Mouse (Mus musculus): ENCODE measurements around the gene Krtap3-1. TPM values are rescaled to one million over a fixed set of nuclear protein-coding genes. Genes with fewer than 3 reads are reported as not detected.

Gene Krtap3-1
- polyA plus RNA-seq, 1 experiment from 2014 or later: not detected

Other genes starting within 250 kb of the Krtap3-1 start
- gene Krt25, start 243.7 kb downstream of the Krtap3-1 start, polyA plus RNA-seq (2016; fragmentation: Nextera tagmentation; extraction: Ambion mirVana): 0.13 TPM in 1 of 2 replicates, not detected in the other
- gene Krt26, start 228.7 kb downstream of the Krtap3-1 start, polyA plus RNA-seq (2016; fragmentation: Nextera tagmentation; extraction: Ambion mirVana): 0.23 TPM in 1 of 2 replicates, not detected in the other
- gene Krt27, start 215.5 kb downstream of the Krtap3-1 start, polyA plus RNA-seq (2016; fragmentation: Nextera tagmentation; extraction: Ambion mirVana): not detected in 2 replicates
- gene Krt28, start 191.7 kb downstream of the Krtap3-1 start, polyA plus RNA-seq (2016; fragmentation: Nextera tagmentation; extraction: Ambion mirVana): 0.30 and 0.40 TPM in 2 replicates
- 32.2 and 36.1 TPM in 2 replicates for gene Krt10, start 177.3 kb downstream of the Krtap3-1 start, polyA plus RNA-seq (2016; fragmentation: Nextera tagmentation; extraction: Ambion mirVana)
- not detected in 2 replicates for gene Krt12, start 144.4 kb downstream of the Krtap3-1 start, polyA plus RNA-seq (2016; fragmentation: Nextera tagmentation; extraction: Ambion mirVana)
- gene Krt20, start 128.5 kb downstream of the Krtap3-1 start, polyA plus RNA-seq (2016; fragmentation: Nextera tagmentation; extraction: Ambion mirVana): 0.20 and 0.38 TPM in 2 replicates
- not detected in 2 replicates for gene Krt23, start 73.5 kb downstream of the Krtap3-1 start, polyA plus RNA-seq (2016; fragmentation: Nextera tagmentation; extraction: Ambion mirVana)
- not detected in 2 replicates for gene Krt39, start 45.3 kb downstream of the Krtap3-1 start, polyA plus RNA-seq (2016; fragmentation: Nextera tagmentation; extraction: Ambion mirVana)
- not detected in 2 replicates for gene Krt40, start 23.5 kb downstream of the Krtap3-1 start, polyA plus RNA-seq (2016; fragmentation: Nextera tagmentation; extraction: Ambion mirVana)
- not detected in 2 replicates for gene Krtap3-3, start 15.8 kb downstream of the Krtap3-1 start, polyA plus RNA-seq (2016; fragmentation: Nextera tagmentation; extraction: Ambion mirVana)
- not detected in 2 replicates for gene Krtap3-2, start 9.8 kb downstream of the Krtap3-1 start, polyA plus RNA-seq (2016; fragmentation: Nextera tagmentation; extraction: Ambion mirVana)
- not detected in 2 replicates for gene Gm11939, start 7.2 kb downstream of the Krtap3-1 start, polyA plus RNA-seq (2016; fragmentation: Nextera tagmentation; extraction: Ambion mirVana)
- not detected in 2 replicates for gene Krtap1-5, start 14.4 kb upstream of the Krtap3-1 start, polyA plus RNA-seq (2016; fragmentation: Nextera tagmentation; extraction: Ambion mirVana)
- gene Krtap1-4, start 17.0 kb upstream of the Krtap3-1 start, polyA plus RNA-seq (2016; fragmentation: Nextera tagmentation; extraction: Ambion mirVana): not detected in 2 replicates
- gene Krtap1-3, start 24.7 kb upstream of the Krtap3-1 start, polyA plus RNA-seq (2016; fragmentation: Nextera tagmentation; extraction: Ambion mirVana): not detected in 2 replicates
- gene Krtap9-3, start 31.5 kb upstream of the Krtap3-1 start, polyA plus RNA-seq (2016; fragmentation: Nextera tagmentation; extraction: Ambion mirVana): not detected in 2 replicates
- not detected in 2 replicates for gene Gm11938, start 36.7 kb upstream of the Krtap3-1 start, polyA plus RNA-seq (2016; fragmentation: Nextera tagmentation; extraction: Ambion mirVana)
- gene Gm11937, start 43.6 kb upstream of the Krtap3-1 start, polyA plus RNA-seq (2016; fragmentation: Nextera tagmentation; extraction: Ambion mirVana): not detected in 2 replicates
- gene Krtap2-4, start 48.2 kb upstream of the Krtap3-1 start, polyA plus RNA-seq (2016; fragmentation: Nextera tagmentation; extraction: Ambion mirVana): not detected in 2 replicates
- not detected in 2 replicates for gene Gm11562, start 53.8 kb upstream of the Krtap3-1 start, polyA plus RNA-seq (2016; fragmentation: Nextera tagmentation; extraction: Ambion mirVana)
- gene Krtap4-1, start 61.6 kb upstream of the Krtap3-1 start, polyA plus RNA-seq (2016; fragmentation: Nextera tagmentation; extraction: Ambion mirVana): not detected in 2 replicates
- gene Krtap4-2, start 68.5 kb upstream of the Krtap3-1 start, polyA plus RNA-seq (2016; fragmentation: Nextera tagmentation; extraction: Ambion mirVana): not detected in 2 replicates
- not detected in 2 replicates for gene Krtap4-7, start 77.5 kb upstream of the Krtap3-1 start, polyA plus RNA-seq (2016; fragmentation: Nextera tagmentation; extraction: Ambion mirVana)
- not detected in 2 replicates for gene Gm11555, start 83.6 kb upstream of the Krtap3-1 start, polyA plus RNA-seq (2016; fragmentation: Nextera tagmentation; extraction: Ambion mirVana)
- not detected in 2 replicates for gene Gm11563, start 92.3 kb upstream of the Krtap3-1 start, polyA plus RNA-seq (2016; fragmentation: Nextera tagmentation; extraction: Ambion mirVana)
- gene Krtap4-6, start 99.3 kb upstream of the Krtap3-1 start, polyA plus RNA-seq (2016; fragmentation: Nextera tagmentation; extraction: Ambion mirVana): not detected in 2 replicates
- not detected in 2 replicates for gene Gm14190, start 124.1 kb upstream of the Krtap3-1 start, polyA plus RNA-seq (2016; fragmentation: Nextera tagmentation; extraction: Ambion mirVana)
- not detected in 2 replicates for gene Gm14180, start 167.7 kb upstream of the Krtap3-1 start, polyA plus RNA-seq (2016; fragmentation: Nextera tagmentation; extraction: Ambion mirVana)
- not detected in 2 replicates for gene Gm11595, start 206.3 kb upstream of the Krtap3-1 start, polyA plus RNA-seq (2016; fragmentation: Nextera tagmentation; extraction: Ambion mirVana)
- not detected in 2 replicates for gene Krtap4-8, start 214.1 kb upstream of the Krtap3-1 start, polyA plus RNA-seq (2016; fragmentation: Nextera tagmentation; extraction: Ambion mirVana)
- not detected in 2 replicates for gene Krtap4-9, start 218.6 kb upstream of the Krtap3-1 start, polyA plus RNA-seq (2016; fragmentation: Nextera tagmentation; extraction: Ambion mirVana)
- not detected in 2 replicates for gene Gm11596, start 226.8 kb upstream of the Krtap3-1 start, polyA plus RNA-seq (2016; fragmentation: Nextera tagmentation; extraction: Ambion mirVana)
- not detected in 2 replicates for gene Gm11569, start 232.3 kb upstream of the Krtap3-1 start, polyA plus RNA-seq (2016; fragmentation: Nextera tagmentation; extraction: Ambion mirVana)
- not detected in 2 replicates for gene Gm11554, start 237.8 kb upstream of the Krtap3-1 start, polyA plus RNA-seq (2016; fragmentation: Nextera tagmentation; extraction: Ambion mirVana)
- not detected in 2 replicates for gene Krtap4-13, start 243.3 kb upstream of the Krtap3-1 start, polyA plus RNA-seq (2016; fragmentation: Nextera tagmentation; extraction: Ambion mirVana)
- gene Gm11564, start 249.0 kb upstream of the Krtap3-1 start, polyA plus RNA-seq (2016; fragmentation: Nextera tagmentation; extraction: Ambion mirVana): not detected in 2 replicates

Measured in neural tube, embryonic 12.5 days (tissue).